Mouse (Mus musculus) embryonic facial prominence, embryonic 12.5 days (tissue): Measurements from ENCODE around the gene Pus10. TPM values are rescaled to one million over a fixed set of nuclear protein-coding genes. Genes with fewer than 3 reads are reported as not detected.

ENCODE experiments used
- ATAC-seq: fragments of 200-750 bp; cut with Nextera tagmentation; 2 replicates; pipeline ENCODE4 v1.8.0; 2017; ENCODE audit not compliant: insufficient number of reproducible peaks, insufficient read depth, low FRiP score, low TSS enrichment
- H3K27ac ChIP-seq: fragments of 300-500 bp; sonication (generic); 2 replicates; pipeline ENCODE4 v1.5.1; 2016; ENCODE audit warnings: mild to moderate bottlenecking
- H3K27me3 ChIP-seq: fragments of 300-500 bp; sonication (generic); 2 replicates; pipeline ENCODE4 v1.6.1; 2016; ENCODE audit warnings: mild to moderate bottlenecking, moderate library complexity
- H3K36me3 ChIP-seq: fragments of 300-500 bp; sonication (generic); 2 replicates; pipeline ENCODE4 v1.6.1; 2016; ENCODE audit warnings: mild to moderate bottlenecking
- H3K4me1 ChIP-seq: fragments of 300-500 bp; sonication (generic); 2 replicates; pipeline ENCODE4 v1.6.1; 2016
- H3K4me2 ChIP-seq: fragments of 300-500 bp; sonication (generic); replicated peaks from 2 replicates; pipeline ENCODE4 v1.6.1; 2016; ENCODE audit warnings: mild to moderate bottlenecking, moderate library complexity
- H3K4me3 ChIP-seq: fragments of 300-500 bp; sonication (generic); 2 replicates; pipeline ENCODE4 v1.5.1; 2016; ENCODE audit warnings: mild to moderate bottlenecking
- H3K9ac ChIP-seq: fragments of 300-500 bp; sonication (generic); 2 replicates; pipeline ENCODE4 v1.6.1; 2016; ENCODE audit warnings: mild to moderate bottlenecking, moderate library complexity
- H3K9me3 ChIP-seq: fragments of 300-500 bp; sonication (generic); 2 replicates; pipeline ENCODE4 v1.6.1; 2016; ENCODE audit warnings: mild to moderate bottlenecking, moderate library complexity
- WGBS: fragments of 180-500 bp; shearing (Covaris S2); methylation state at CpG from one replicate; pipeline ENCODE4 v1.1.7; 2016; 5-methylcytosine and 5-hydroxymethylcytosine counted together
- polyA plus RNA-seq: library from polyadenylated mRNA; unstranded; fragments of >200 nt; fragmentation: Nextera tagmentation; extraction: Ambion mirVana; gene quantifications from 2 replicates; pipeline ENCODE4 v1.2.1, GENCODE M21; 2016

The Pus10 gene
- polyA plus RNA-seq, 1 experiment from 2014 or later: 30.4 TPM

GRCm38 (mm10) chr11:23767928-23768327, 102.5 kb downstream of the Pus10 start:
- H3K4me3 ChIP-seq: no peak overlapping the region
- WGBS: 71% methylated on average over 1 of the region's 1 CpGs
- H3K27me3 ChIP-seq: peaks cover 5% of the 10 kb centered on the region; the same call in 1 of the 2 replicates
- no peaks in the 10 kb centered on the region for H3K9me3 ChIP-seq
- no peak for ATAC-seq
- H3K4me1 ChIP-seq: no peaks in the 10 kb centered on the region
- H3K36me3 ChIP-seq: no peaks in the 10 kb centered on the region
- H3K4me2 ChIP-seq: no peak overlapping the region
- H3K27ac ChIP-seq: no peak overlapping the region
- H3K9ac ChIP-seq: no peak overlapping the region

DNA sequence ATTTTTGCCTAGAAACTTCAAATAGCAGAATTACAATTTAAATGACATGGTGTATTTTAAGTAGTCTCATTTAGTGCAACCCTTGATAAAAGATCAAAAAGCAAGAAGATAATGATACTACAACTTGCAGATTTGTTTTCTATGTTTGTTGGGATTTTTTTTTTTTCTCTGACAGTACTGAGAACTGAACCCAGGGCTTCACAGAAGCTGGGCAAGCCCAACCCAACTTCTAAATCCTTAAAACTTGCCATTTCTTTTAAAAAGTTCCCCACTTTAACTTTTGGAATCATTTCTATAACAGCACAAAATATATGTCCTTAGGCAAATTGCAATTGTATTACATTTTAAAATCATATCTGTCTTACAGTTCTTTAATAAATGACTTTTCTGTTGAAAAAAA, 103.6 kb downstream of the Pus10 start:
- ATAC-seq: no peak
- H3K9ac ChIP-seq: no peak overlapping the region
- no peaks in the 10 kb centered on the region for H3K36me3 ChIP-seq
- no peak overlapping the region for H3K27ac ChIP-seq
- no peak overlapping the region for H3K4me3 ChIP-seq
- no peaks in the 10 kb centered on the region for H3K4me1 ChIP-seq
- peaks cover 5% of the 10 kb centered on the region; the same call in 1 of the 2 replicates for H3K27me3 ChIP-seq
- no peak overlapping the region for H3K4me2 ChIP-seq
- H3K9me3 ChIP-seq: no peaks in the 10 kb centered on the region

- Histone ChIP-seq H3K4me1 (no peaks in the 10 kb centered on the region), H3K4me2 (peak overlapping the region; percentile 76), H3K9ac (peak overlapping the region; percentile 72), H3K4me3 (peak overlapping the region; percentile 75), H3K27me3 (peaks cover 5% of the 10 kb centered on the region; the same call in 1 of the 2 replicates), H3K9me3 (no peaks in the 10 kb centered on the region), H3K27ac (peak overlapping the region; percentile 84), H3K36me3 (no peaks in the 10 kb centered on the region)
- ATAC-seq: 0 out of 2 replicates have a peak, but pooled peaks have one; percentile 7
- WGBS: under 1% methylated on average over 25 of the region's 25 CpGs
Observed at GRCm38 (mm10) chr11:23769686-23770509, 104.4 kb downstream of the Pus10 start.

DNA sequence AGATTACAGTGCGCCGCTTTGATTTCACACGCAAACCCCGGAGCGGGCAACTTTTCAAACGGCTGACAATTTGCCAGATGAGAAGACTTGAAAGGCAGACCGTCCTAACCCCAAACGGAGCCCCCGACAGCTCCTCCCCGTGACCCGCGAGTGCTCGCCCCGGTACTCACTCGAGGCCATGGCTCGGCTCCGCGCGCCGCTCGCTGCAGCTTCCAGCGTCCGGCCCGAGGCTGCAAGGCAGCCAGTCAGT, 105.0 kb downstream of the Pus10 start:
- no peak for ATAC-seq
- peak overlapping the region; percentile 75 for H3K4me3 ChIP-seq
- H3K4me1 ChIP-seq: no peaks in the 10 kb centered on the region
- under 1% methylated on average over 24 of the region's 24 CpGs for WGBS
- peaks cover 5% of the 10 kb centered on the region; the same call in 1 of the 2 replicates for H3K27me3 ChIP-seq
- H3K27ac ChIP-seq: peak overlapping the region; percentile 84
- peak overlapping the region; percentile 76 for H3K4me2 ChIP-seq
- no peaks in the 10 kb centered on the region for H3K36me3 ChIP-seq
- H3K9ac ChIP-seq: peak overlapping the region; percentile 72
- H3K9me3 ChIP-seq: no peaks in the 10 kb centered on the region

GRCm38 (mm10) chr11:23770760-23771506, 105.5 kb downstream of the Pus10 start, which contains the start of gene Rel:
Gene Rel, minus strand, starts transcription at chr11:23770970.
- Histone ChIP-seq H3K4me3 (peak within 1 kb of the TSS; percentile 75), H3K36me3 (no peaks in the 10 kb centered on the region), H3K4me2 (peak within 1 kb of the TSS; percentile 76), H3K9me3 (no peaks in the 10 kb centered on the region), H3K4me1 (no peaks in the 10 kb centered on the region), H3K27me3 (peaks cover 5% of the 10 kb centered on the region; the same call in 1 of the 2 replicates), H3K9ac (peak within 1 kb of the TSS; percentile 72), H3K27ac (peak within 1 kb of the TSS; percentile 84)
- peak; percentile 93 for ATAC-seq
- WGBS: under 1% methylated on average over 85 of the region's 88 CpGs

DNA sequence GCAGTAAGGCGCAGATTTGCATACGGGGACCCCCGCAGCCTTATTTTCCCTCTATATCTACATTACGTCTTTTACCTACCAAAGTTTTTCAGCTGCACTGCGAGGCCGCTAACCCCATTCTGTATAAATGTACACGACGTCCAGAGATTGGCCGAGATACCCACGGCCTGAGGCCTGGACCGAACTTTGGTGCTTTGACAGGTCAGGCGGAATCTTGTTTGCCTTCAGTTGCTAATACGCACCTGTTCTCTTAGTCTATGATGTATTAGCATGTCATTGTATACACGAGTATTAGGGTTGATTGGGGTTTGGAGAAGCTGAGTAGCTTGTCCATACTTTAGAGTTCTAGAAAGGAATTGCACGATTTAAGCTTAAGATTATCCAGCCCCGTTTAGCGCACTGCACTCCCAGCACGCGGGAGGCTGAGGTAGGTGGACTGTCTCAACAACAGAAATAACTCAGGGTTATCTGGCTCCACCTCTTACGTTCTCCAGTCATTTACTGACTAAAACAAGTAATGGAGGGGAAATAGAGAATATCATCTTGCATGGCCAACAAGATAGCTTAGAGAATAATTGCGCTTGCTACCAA, 106.1 kb downstream of the Pus10 start:
- Histone ChIP-seq H3K27ac (peak overlapping the region; percentile 84; the same call in 1 of the 2 replicates), H3K9me3 (no peaks in the 10 kb centered on the region), H3K27me3 (peaks cover 5% of the 10 kb centered on the region; the same call in 1 of the 2 replicates), H3K4me1 (no peaks in the 10 kb centered on the region), H3K36me3 (no peaks in the 10 kb centered on the region), H3K9ac (peak overlapping the region; percentile 72), H3K4me2 (peak overlapping the region; percentile 76), H3K4me3 (peak overlapping the region; percentile 75)
- 6% methylated on average over 21 of the region's 21 CpGs for WGBS
- peak; percentile 25; the same call in 1 of the 2 replicates for ATAC-seq

GRCm38 (mm10) chr11:23772471-23772870, 107.0 kb downstream of the Pus10 start:
- Histone ChIP-seq H3K4me2 (no peak overlapping the region), H3K4me1 (no peaks in the 10 kb centered on the region), H3K4me3 (no peak overlapping the region), H3K27ac (no peak overlapping the region), H3K9ac (no peak overlapping the region), H3K36me3 (no peaks in the 10 kb centered on the region), H3K9me3 (no peaks in the 10 kb centered on the region), H3K27me3 (peaks cover 5% of the 10 kb centered on the region; the same call in 1 of the 2 replicates)
- 17% methylated on average over 1 of the region's 1 CpGs for WGBS
- ATAC-seq: no peak

DNA sequence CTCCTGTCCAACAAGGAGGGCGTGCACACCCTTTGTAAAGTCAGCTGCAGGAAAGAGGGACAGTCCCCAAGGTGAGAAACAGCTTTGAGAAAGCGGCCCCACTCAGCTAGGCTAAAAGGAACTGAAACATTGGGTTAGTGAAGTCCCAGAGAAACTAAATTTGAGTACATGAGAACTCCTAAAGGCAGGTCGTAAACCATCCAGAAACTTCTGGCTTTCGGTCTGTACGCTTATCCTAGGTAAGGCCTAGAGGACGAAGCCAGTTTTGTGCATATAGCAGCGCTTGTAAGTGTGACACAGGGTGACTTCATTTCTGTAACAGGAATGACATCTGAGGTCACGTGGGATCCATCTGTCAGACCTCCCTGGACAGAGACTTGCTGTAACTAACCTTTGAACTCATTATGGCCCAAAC, 113.3 kb downstream of the Pus10 start:
- Histone ChIP-seq H3K4me1 (no peaks in the 10 kb centered on the region), H3K9me3 (no peaks in the 10 kb centered on the region), H3K4me2 (no peak overlapping the region), H3K4me3 (no peak overlapping the region), H3K36me3 (no peaks in the 10 kb centered on the region), H3K27ac (no peak overlapping the region), H3K9ac (no peak overlapping the region), H3K27me3 (no peaks in the 10 kb centered on the region)
- WGBS: 80% methylated on average over 8 of the region's 8 CpGs
- ATAC-seq: no peak

- Histone ChIP-seq H3K9me3 (no peaks in the 10 kb centered on the region), H3K4me2 (no peak overlapping the region), H3K36me3 (no peaks in the 10 kb centered on the region), H3K4me3 (no peak overlapping the region), H3K27ac (no peak overlapping the region), H3K9ac (no peak overlapping the region), H3K4me1 (no peaks in the 10 kb centered on the region), H3K27me3 (no peaks in the 10 kb centered on the region)
- no peak for ATAC-seq
- WGBS: 78% methylated on average over 3 of the region's 3 CpGs
Observed at GRCm38 (mm10) chr11:23782038-23782437, 116.6 kb downstream of the Pus10 start.
